Comparison of ENCODE assay signal across 8 mouse cellular contexts in the genomic region with DNA sequence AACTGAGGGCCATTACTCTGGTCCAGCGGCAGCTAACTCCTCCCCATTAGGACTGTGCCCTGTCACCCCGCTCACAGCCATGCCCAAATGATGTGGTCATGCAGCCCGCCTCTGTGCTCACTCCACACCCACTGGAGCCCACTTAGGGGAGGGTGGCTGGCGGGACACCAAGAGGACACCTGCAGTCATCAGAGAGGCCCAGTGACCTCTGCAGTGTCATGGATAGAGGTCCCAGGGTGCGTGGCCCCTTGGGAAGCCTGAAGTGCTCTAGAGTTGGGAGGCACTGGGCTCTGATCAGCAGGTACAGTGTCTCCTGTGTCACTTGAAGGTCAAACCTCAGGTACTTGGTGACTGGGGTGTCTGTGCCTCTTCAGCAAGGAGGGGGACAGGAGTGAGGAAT. TPM values are rescaled to one million over a fixed set of nuclear protein-coding genes. Genes with fewer than 3 reads are reported as not detected.
DNase-seq lines count a peak whose midpoint lies in the region; ATAC-seq and TF ChIP-seq lines count a peak whose summit lies in the region.
"Had no signal": no experiment of that assay in that cellular context is flagged by ENCODE, and none has a peak within 500 bp of the region (broad histone marks: within the 10 kb centered on the region; RNA-seq: fewer than 3 reads in every experiment).

No protein-coding gene starts in this region.

- no peak for TF ChIP-seq CTCF in lung, postnatal 0 days (IDR thresholded peaks at IDR 0.05)
- TF ChIP-seq CTCF in lung, adult 2 months (IDR thresholded peaks at IDR 0.05; ENCODE audit: insufficient read depth, low read length) = no peak

- no peak for ATAC-seq in lung, postnatal 0 days
- ATAC-seq in forebrain, embryonic 13.5 days = no peak
- no peak for ATAC-seq in limb, embryonic 12.5 days (ENCODE audit: insufficient number of reproducible peaks, insufficient read depth, low FRiP score, low TSS enrichment, low read depth)
- no peak for ATAC-seq in stomach, embryonic 15.5 days (ENCODE audit: insufficient read depth, low FRiP score, low read depth)

- H3K4me3 ChIP-seq in lung, postnatal 0 days (ENCODE audit: low read depth, low read length) = no peak overlapping the region
- H3K4me3 ChIP-seq in lung, adult 2 months (replicated peaks; ENCODE audit: extremely low read depth, low read depth, low read length) = no peak overlapping the region
- H3K4me3 ChIP-seq in forebrain, embryonic 13.5 days = peak overlapping the region; percentile 73
- H3K4me3 ChIP-seq in limb, embryonic 12.5 days (replicated peaks) = no peak overlapping the region
- H3K4me3 ChIP-seq in stomach, embryonic 15.5 days (replicated peaks) = no peak overlapping the region

- 79% methylated on average over 5 of the region's 5 CpGs for WGBS in lung, postnatal 0 days
- WGBS in lung, adult 2 months = 76% methylated on average over 5 of the region's 5 CpGs
- 79% methylated on average over 5 of the region's 5 CpGs for WGBS in forebrain, embryonic 13.5 days
- WGBS in limb, embryonic 12.5 days = 73% methylated on average over 5 of the region's 5 CpGs
- 74% methylated on average over 5 of the region's 5 CpGs for WGBS in stomach, embryonic 15.5 days

- H3K4me1 ChIP-seq in lung, postnatal 0 days (ENCODE audit: insufficient read depth, low read depth, low read length) = peaks cover 10% of the 10 kb centered on the region; the same call in 1 of the 2 replicates
- H3K4me1 ChIP-seq in lung, adult 2 months (ENCODE audit: control insufficient read depth, insufficient read depth, low read length) = peaks cover 3% of the 10 kb centered on the region; the same call in 1 of the 2 replicates
- peaks cover 88% of the 10 kb centered on the region for H3K4me1 ChIP-seq in forebrain, embryonic 13.5 days
- H3K4me1 ChIP-seq in limb, embryonic 12.5 days (replicated peaks) = peaks cover 39% of the 10 kb centered on the region
- peaks cover 22% of the 10 kb centered on the region for H3K4me1 ChIP-seq in stomach, embryonic 15.5 days

- peak; percentile 3 for DNase-seq in lung, postnatal 0 days (ENCODE audit: low spot score)
- DNase-seq in lung, adult 2 months = no peak
- DNase-seq in thymus, postnatal 10 days (ENCODE audit: low spot score in 2 of 2) = no peak
- no peak for DNase-seq in frontal cortex, postnatal 36 days (ENCODE audit: low spot score in 2 of 2)

- no peak overlapping the region for H3K9ac ChIP-seq in lung, postnatal 0 days (replicated peaks; ENCODE audit: low read depth)
- peak overlapping the region; percentile 99 for H3K9ac ChIP-seq in forebrain, embryonic 13.5 days
- no peak overlapping the region; the same call in 1 of the 2 replicates for H3K9ac ChIP-seq in limb, embryonic 12.5 days (replicated peaks)
- no peak overlapping the region for H3K9ac ChIP-seq in stomach, embryonic 15.5 days
- H3K9ac ChIP-seq: liver, embryonic 14.5 days had no signal

- no peaks in the 10 kb centered on the region for H3K9me3 ChIP-seq in lung, postnatal 0 days (ENCODE audit: low read length)
- H3K9me3 ChIP-seq in forebrain, embryonic 13.5 days (replicated peaks) = no peaks in the 10 kb centered on the region
- no peaks in the 10 kb centered on the region for H3K9me3 ChIP-seq in limb, embryonic 12.5 days
- H3K9me3 ChIP-seq in stomach, embryonic 15.5 days = no peaks in the 10 kb centered on the region

- TF ChIP-seq EP300 in lung, postnatal 0 days (IDR thresholded peaks at IDR 0.05) = no peak

- H3K27me3 ChIP-seq in lung, postnatal 0 days (replicated peaks; ENCODE audit: insufficient read depth, low read length) = peaks cover 28% of the 10 kb centered on the region
- H3K27me3 ChIP-seq in forebrain, embryonic 13.5 days = no peaks in the 10 kb centered on the region
- peaks cover 52% of the 10 kb centered on the region for H3K27me3 ChIP-seq in limb, embryonic 12.5 days
- H3K27me3 ChIP-seq in stomach, embryonic 15.5 days (replicated peaks) = peaks cover 45% of the 10 kb centered on the region

- H3K4me2 ChIP-seq in lung, postnatal 0 days (replicated peaks; ENCODE audit: low read depth, low read length) = no peak overlapping the region
- peak overlapping the region; percentile 86 for H3K4me2 ChIP-seq in forebrain, embryonic 13.5 days
- H3K4me2 ChIP-seq in limb, embryonic 12.5 days = peak overlapping the region; percentile 74
- H3K4me2 ChIP-seq in stomach, embryonic 15.5 days = peak overlapping the region; percentile 70; the same call in 1 of the 2 replicates

- H3K27ac ChIP-seq in lung, postnatal 0 days (ENCODE audit: low read length) = no peak overlapping the region
- peak overlapping the region; percentile 90 for H3K27ac ChIP-seq in forebrain, embryonic 13.5 days
- no peak overlapping the region for H3K27ac ChIP-seq in limb, embryonic 12.5 days
- no peak overlapping the region for H3K27ac ChIP-seq in stomach, embryonic 15.5 days
- H3K27ac ChIP-seq: liver, embryonic 14.5 days had no signal

- TF ChIP-seq POLR2A in lung, adult 2 months (IDR thresholded peaks at IDR 0.05; ENCODE audit: borderline replicate concordance, extremely low read depth, low read depth, low read length) = no peak

- H3K36me3 ChIP-seq in lung, postnatal 0 days (ENCODE audit: insufficient read depth, low read length) = peaks cover 7% of the 10 kb centered on the region; the same call in 1 of the 2 replicates
- H3K36me3 ChIP-seq in forebrain, embryonic 13.5 days (ENCODE audit: poor library complexity, severe bottlenecking) = peaks cover 24% of the 10 kb centered on the region
- peaks cover 19% of the 10 kb centered on the region for H3K36me3 ChIP-seq in limb, embryonic 12.5 days
- peaks cover 10% of the 10 kb centered on the region for H3K36me3 ChIP-seq in stomach, embryonic 15.5 days

RNA-seq across cellular contexts. Expression of gene Apc2, which starts 1.0 kb away (rescaled TPM):
- polyA plus RNA-seq in lung, postnatal 0 days (2015; fragmentation: Nextera tagmentation; extraction: Ambion mirVana) = 0.57 and 0.85 TPM in 2 replicates
- 3.8 and 4.1 TPM in 2 replicates for polyA plus RNA-seq in lung, adult 2 months (2012; rRNA removed)
- polyA plus RNA-seq in forebrain, embryonic 13.5 days (2015; fragmentation: Nextera tagmentation; extraction: Ambion mirVana) = 129 and 140 TPM in 2 replicates
- 4.7 and 5.3 TPM in 2 replicates for polyA plus RNA-seq in limb, embryonic 12.5 days (2016; fragmentation: Nextera tagmentation; extraction: Ambion mirVana)
- 5.0 and 5.2 TPM in 2 replicates for polyA plus RNA-seq in stomach, embryonic 15.5 days (2015; fragmentation: Nextera tagmentation; extraction: Ambion mirVana)

RNA-seq across cellular contexts. Expression of gene Rps15, which starts 4.6 kb away (rescaled TPM):
- 651 and 741 TPM in 2 replicates for polyA plus RNA-seq in lung, postnatal 0 days (2015; fragmentation: Nextera tagmentation; extraction: Ambion mirVana)
- polyA plus RNA-seq in lung, adult 2 months (2012; rRNA removed) = 1,318 and 1,397 TPM in 2 replicates
- polyA plus RNA-seq in forebrain, embryonic 13.5 days (2015; fragmentation: Nextera tagmentation; extraction: Ambion mirVana) = 805 and 828 TPM in 2 replicates
- 926 and 930 TPM in 2 replicates for polyA plus RNA-seq in limb, embryonic 12.5 days (2016; fragmentation: Nextera tagmentation; extraction: Ambion mirVana)
- 904 and 948 TPM in 2 replicates for polyA plus RNA-seq in stomach, embryonic 15.5 days (2015; fragmentation: Nextera tagmentation; extraction: Ambion mirVana)

RNA-seq across cellular contexts. Expression of gene 2310011J03Rik, which starts 23.5 kb away (rescaled TPM):
- 58.4 and 64.8 TPM in 2 replicates for polyA plus RNA-seq in lung, postnatal 0 days (2015; fragmentation: Nextera tagmentation; extraction: Ambion mirVana)
- 58.4 and 62.4 TPM in 2 replicates for polyA plus RNA-seq in lung, adult 2 months (2012; rRNA removed)
- polyA plus RNA-seq in forebrain, embryonic 13.5 days (2015; fragmentation: Nextera tagmentation; extraction: Ambion mirVana) = 42.7 and 43.3 TPM in 2 replicates
- 48.1 and 50.5 TPM in 2 replicates for polyA plus RNA-seq in limb, embryonic 12.5 days (2016; fragmentation: Nextera tagmentation; extraction: Ambion mirVana)
- polyA plus RNA-seq in stomach, embryonic 15.5 days (2015; fragmentation: Nextera tagmentation; extraction: Ambion mirVana) = 40.5 and 46.4 TPM in 2 replicates

RNA-seq across cellular contexts. Expression of gene Pcsk4, which starts 32.5 kb away (rescaled TPM):
- 3.4 and 3.7 TPM in 2 replicates for polyA plus RNA-seq in lung, postnatal 0 days (2015; fragmentation: Nextera tagmentation; extraction: Ambion mirVana)
- polyA plus RNA-seq in lung, adult 2 months (2012; rRNA removed) = 9.8 and 10.4 TPM in 2 replicates
- polyA plus RNA-seq in forebrain, embryonic 13.5 days (2015; fragmentation: Nextera tagmentation; extraction: Ambion mirVana) = 2.9 and 3.0 TPM in 2 replicates
- polyA plus RNA-seq in limb, embryonic 12.5 days (2016; fragmentation: Nextera tagmentation; extraction: Ambion mirVana) = 6.3 and 6.6 TPM in 2 replicates
- polyA plus RNA-seq in stomach, embryonic 15.5 days (2015; fragmentation: Nextera tagmentation; extraction: Ambion mirVana) = 4.8 and 5.4 TPM in 2 replicates

RNA-seq across cellular contexts. Expression of gene Reep6, which starts 32.9 kb away (rescaled TPM):
- polyA plus RNA-seq in lung, postnatal 0 days (2015; fragmentation: Nextera tagmentation; extraction: Ambion mirVana) = 15.4 and 17.6 TPM in 2 replicates
- 23.7 and 26.8 TPM in 2 replicates for polyA plus RNA-seq in lung, adult 2 months (2012; rRNA removed)
- 2.0 and 3.0 TPM in 2 replicates for polyA plus RNA-seq in forebrain, embryonic 13.5 days (2015; fragmentation: Nextera tagmentation; extraction: Ambion mirVana)
- 4.1 and 4.6 TPM in 2 replicates for polyA plus RNA-seq in limb, embryonic 12.5 days (2016; fragmentation: Nextera tagmentation; extraction: Ambion mirVana)
- polyA plus RNA-seq in stomach, embryonic 15.5 days (2015; fragmentation: Nextera tagmentation; extraction: Ambion mirVana) = 44.5 and 51.2 TPM in 2 replicates

Comparison
In these comparisons a context has a peak if more than half of its experiments do, and no peak if none do; other contexts are left out.
1. RNA of gene Apc2, which starts 1.0 kb away (polyA plus RNA-seq): 129 to 140 TPM in forebrain, embryonic 13.5 days; 5.0 to 5.2 TPM in stomach, embryonic 15.5 days, 4.7 to 5.3 TPM in limb, embryonic 12.5 days, 3.8 to 4.1 TPM in lung, adult 2 months and 0.57 to 0.85 TPM in lung, postnatal 0 days; every median in the first group is over 10 times any median in the second.